Mouse (Mus musculus) CH12.LX (cell line): Measurements from ENCODE around the gene Pcgf5. TPM values are rescaled to one million over a fixed set of nuclear protein-coding genes. Genes with fewer than 3 reads are reported as not detected.

Experiments used
- DNase-seq: peaks from one replicate; pipeline ENCODE4 v3.0.0-alpha.2; 2013; ENCODE audit errors: extremely low read depth
- H3K27ac ChIP-seq: 2 replicates; pipeline ENCODE4 v1.5.1; 2012; ENCODE audit warnings: low read depth, mild to moderate bottlenecking, control low read depth, moderate library complexity; ENCODE audit not compliant: insufficient read depth
- H3K27me3 ChIP-seq: replicated peaks from 2 replicates; pipeline ENCODE3; 2012; ENCODE audit warnings: inconsistent platforms
- H3K36me3 ChIP-seq, 2 experiments: replicated peaks in 1 of 2; 2 replicates each; pipeline versions ENCODE3 to v1.6.1; 2012; ENCODE audit warnings: inconsistent platforms in 1 of 2, low read length in 1 of 2, mild to moderate bottlenecking in 1 of 2, mixed read lengths in 1 of 2, moderate library complexity in 1 of 2; ENCODE audit not compliant: control insufficient read depth in 1 of 2, insufficient read depth in 1 of 2
- H3K4me1 ChIP-seq, 2 experiments: 2 replicates each; pipeline ENCODE4 v1.6.1; 2012; ENCODE audit warnings: inconsistent platforms in 1 of 2, moderate library complexity in 1 of 2; ENCODE audit not compliant: insufficient read depth in 2 of 2, control insufficient read depth in 1 of 2
- H3K4me2 ChIP-seq: 2 replicates; pipeline ENCODE4 v1.6.1; 2012; ENCODE audit warnings: low read depth, mild to moderate bottlenecking, control low read depth; ENCODE audit not compliant: poor library complexity, insufficient read depth, severe bottlenecking
- H3K4me3 ChIP-seq, 3 experiments: fragments of 150-350 bp in 1 of 3; sonication (generic) in 1 of 3; replicated peaks in 1 of 3; 2 replicates each; pipeline versions ENCODE3 to v1.5.1; 2011 to 2012; ENCODE audit warnings: low read depth in 2 of 3, low read length in 2 of 3, mild to moderate bottlenecking in 2 of 3, moderate library complexity in 2 of 3, control low read depth in 1 of 3, improper control_type of control experiment in 1 of 3, inconsistent platforms in 1 of 3, mixed read lengths in 1 of 3; ENCODE audit not compliant: poor library complexity in 1 of 3
- H3K79me2 ChIP-seq: replicated peaks from 2 replicates; pipeline ENCODE4 v1.6.1; 2012; ENCODE audit warnings: mild to moderate bottlenecking, moderate library complexity; ENCODE audit not compliant: control insufficient read depth, poor library complexity, insufficient read depth, severe bottlenecking; ENCODE audit errors: extremely low read depth
- H3K9ac ChIP-seq: 2 replicates; pipeline ENCODE4 v1.6.1; 2012; ENCODE audit warnings: low read depth, mild to moderate bottlenecking, control low read depth, moderate library complexity; ENCODE audit not compliant: insufficient read depth
- H3K9me3 ChIP-seq: replicated peaks from 2 replicates; pipeline ENCODE3; 2012; ENCODE audit warnings: low read length, inconsistent platforms, mixed read lengths
- CHD1 ChIP-seq: IDR thresholded peaks from 2 replicates; pipeline ENCODE4 v1.6.1; 2012; ENCODE audit warnings: low read depth, low read length, improper control_type of control experiment, inconsistent platforms
- CHD2 ChIP-seq: IDR thresholded peaks from 2 replicates; pipeline ENCODE4 v1.6.1; 2011; ENCODE audit warnings: low read length, improper control_type of control experiment
- CTCF ChIP-seq, 2 experiments: IDR thresholded peaks in 1 of 2; conservative IDR thresholded peaks in 1 of 2; 2 replicates each; pipeline ENCODE4 v1.5.1; 2011 to 2012; ENCODE audit warnings: low read depth in 2 of 2, low read length in 2 of 2, improper control_type of control experiment in 1 of 2, inconsistent platforms in 1 of 2, mild to moderate bottlenecking in 1 of 2, moderate library complexity in 1 of 2
- E2F4 ChIP-seq: IDR thresholded peaks from 2 replicates; pipeline ENCODE4 v1.6.1; 2011; ENCODE audit warnings: low read depth, low read length, improper control_type of control experiment; ENCODE audit not compliant: insufficient replicate concordance
- ELF1 ChIP-seq: IDR thresholded peaks from 2 replicates; pipeline ENCODE4 v1.6.1; 2014; ENCODE audit warnings: low read depth, mild to moderate bottlenecking, inconsistent platforms, low read length, improper control_type of control experiment
- EP300 ChIP-seq: IDR thresholded peaks from 2 replicates; pipeline ENCODE4 v1.6.1; 2011; ENCODE audit warnings: low read length, improper control_type of control experiment
- ETS1 ChIP-seq: conservative IDR thresholded peaks from 2 replicates; pipeline ENCODE4 v1.6.1; 2012; ENCODE audit warnings: low read depth, mild to moderate bottlenecking, inconsistent platforms, low read length, improper control_type of control experiment, moderate library complexity
- GABPA ChIP-seq: IDR thresholded peaks from 2 replicates; pipeline ENCODE4 v1.6.1; 2012; ENCODE audit warnings: low read depth, low read length, improper control_type of control experiment, inconsistent platforms; ENCODE audit not compliant: insufficient replicate concordance
- IRF4 ChIP-seq: IDR thresholded peaks from 2 replicates; pipeline ENCODE4 v1.6.1; 2014; ENCODE audit warnings: low read depth, mild to moderate bottlenecking, inconsistent platforms, low read length, improper control_type of control experiment
- KAT2A ChIP-seq: IDR thresholded peaks from 2 replicates; pipeline ENCODE4 v1.6.1; 2012; ENCODE audit warnings: low read length, improper control_type of control experiment, inconsistent platforms; ENCODE audit not compliant: insufficient replicate concordance
- MAX ChIP-seq: IDR thresholded peaks from 2 replicates; pipeline ENCODE4 v1.6.1; 2011; ENCODE audit warnings: low read length, improper control_type of control experiment
- MEF2A ChIP-seq: IDR thresholded peaks from 2 replicates; pipeline ENCODE4 v1.6.1; 2014; ENCODE audit warnings: low read depth, mild to moderate bottlenecking, inconsistent platforms, low read length, improper control_type of control experiment, borderline replicate concordance
- MXI1 ChIP-seq: IDR thresholded peaks from 2 replicates; pipeline ENCODE4 v1.6.1; 2011; ENCODE audit warnings: mild to moderate bottlenecking, low read depth, low read length, improper control_type of control experiment
- NELFE ChIP-seq: IDR thresholded peaks from 2 replicates; pipeline ENCODE4 v1.6.1; 2011; ENCODE audit warnings: low read depth, low read length, improper control_type of control experiment
- NRF1 ChIP-seq: IDR thresholded peaks from 2 replicates; pipeline ENCODE4 v1.6.1; 2014; ENCODE audit warnings: low read depth, mild to moderate bottlenecking, inconsistent platforms, low read length, improper control_type of control experiment, moderate library complexity
- PAX5 ChIP-seq: IDR thresholded peaks from 2 replicates; pipeline ENCODE4 v1.6.1; 2012; ENCODE audit warnings: low read length, inconsistent platforms, mixed read lengths
- POLR2A ChIP-seq: IDR thresholded peaks from 2 replicates; pipeline ENCODE4 v1.6.1; 2011; ENCODE audit warnings: low read depth, mild to moderate bottlenecking, improper control_type of control experiment, low read length
- POLR2AphosphoS2 ChIP-seq: IDR thresholded peaks from 2 replicates; pipeline ENCODE4 v1.6.1; 2011; ENCODE audit warnings: low read depth, low read length, improper control_type of control experiment
- RAD21 ChIP-seq: IDR thresholded peaks from 2 replicates; pipeline ENCODE4 v1.6.1; 2011; ENCODE audit warnings: low read depth, mild to moderate bottlenecking, low read length, improper control_type of control experiment, moderate library complexity
- SMC3 ChIP-seq: IDR thresholded peaks from 2 replicates; pipeline ENCODE4 v1.6.1; 2011; ENCODE audit warnings: low read depth, low read length, improper control_type of control experiment
- TBP ChIP-seq: conservative IDR thresholded peaks from 2 replicates; pipeline ENCODE4 v1.6.1; 2011; ENCODE audit warnings: low read depth, low read length, improper control_type of control experiment
- USF1 ChIP-seq: IDR thresholded peaks from 2 replicates; pipeline ENCODE4 v1.6.1; 2014; ENCODE audit warnings: low read depth, mild to moderate bottlenecking, inconsistent platforms, low read length, improper control_type of control experiment
- ZKSCAN1 ChIP-seq: IDR thresholded peaks from 2 replicates; pipeline ENCODE4 v1.6.1; 2012; ENCODE audit warnings: low read depth, inconsistent platforms, low read length, improper control_type of control experiment, borderline replicate concordance
- ZNF384 ChIP-seq: IDR thresholded peaks from 2 replicates; pipeline ENCODE4 v1.6.1; 2012; ENCODE audit warnings: low read depth, low read length, improper control_type of control experiment, inconsistent platforms
- dilution Hi-C: fragments of 300-500 bp; cut with MboI; formaldehyde crosslinking; loops from 2 replicates; pipeline ENCODE4 v1.14.3; 2020; ENCODE audit warnings: low sequenced_read_pairs; ENCODE audit not compliant: extremely low pct_unique_long_range_greater_than_20kb, extremely low pct_ligation_motif_present
- in situ Hi-C: fragments of 300-500 bp; cut with MboI; formaldehyde crosslinking; loops from 3 replicates; pipeline ENCODE4 v1.14.3; 2019; ENCODE audit warnings: low sequenced_read_pairs, low pct_ligation_motif_present, low pct_unique_long_range_greater_than_20kb, mixed read lengths
- polyA plus RNA-seq: library from polyadenylated mRNA; unstranded; fragments of >175 nt; gene quantifications from 2 replicates; pipeline ENCODE4 v1.2.1, GENCODE M21; 2012; ENCODE audit warnings: low read depth; ENCODE audit not compliant: insufficient read length
- total RNA-seq, 2 experiments: library from RNA; depleted of rRNA; stranded (reverse); fragments of 300-350 nt in 1 of 2; fragments of >200 nt in 1 of 2; gene quantifications; 2 replicates each; pipeline ENCODE4 v1.2.3; 2012 to 2014

The Pcgf5 gene
- total and polyA plus RNA-seq, 3 experiments, result 17.4 to 28.9 (median 20.6) TPM

DNA sequence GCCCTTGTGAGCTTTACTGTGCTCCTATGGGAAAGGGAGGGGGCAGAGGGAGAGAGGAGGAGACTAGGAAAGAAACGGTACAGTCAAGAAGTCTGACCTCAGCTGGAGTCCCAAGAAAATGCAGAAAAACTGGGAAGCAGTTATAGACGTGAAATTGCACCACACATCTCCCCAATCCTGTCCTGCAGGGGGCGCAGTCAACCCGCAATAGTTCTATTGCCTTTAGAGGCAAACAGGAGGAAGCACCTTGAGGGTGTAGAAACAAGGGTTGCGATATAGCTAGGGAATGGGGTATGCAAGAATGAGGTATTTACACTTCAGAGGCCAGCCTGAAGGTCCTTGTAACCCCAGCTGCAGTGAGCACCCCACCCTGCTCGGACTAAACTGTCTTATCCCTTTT lies 122.0 kb downstream of the Pcgf5 start:
- peak; percentile 58 for DNase-seq
- Histone ChIP-seq H3K79me2 (no peaks in the 10 kb centered on the region), H3K27ac (no peak overlapping the region), H3K9ac (no peak overlapping the region), H3K9me3 (no peaks in the 10 kb centered on the region), H3K4me3 (no peak overlapping the region), H3K36me3 (no peaks in the 10 kb centered on the region), H3K4me1 (peaks cover 0 to 5% of the 10 kb centered on the region in 2 experiments; a peak in 1 of 4 replicates), H3K4me2 (no peak overlapping the region), H3K27me3 (no peaks in the 10 kb centered on the region)
- TF ChIP-seq PAX5 (no peak), ZKSCAN1 (no peak), E2F4 (no peak), MXI1 (no peak), RAD21 (peak; percentile 80), CHD2 (no peak), USF1 (no peak), NELFE (no peak), TBP (no peak), SMC3 (peak; percentile 73), POLR2A (no peak), NRF1 (no peak), MAX (no peak), ETS1 (no peak), GABPA (no peak), IRF4 (no peak), KAT2A (no peak), ELF1 (no peak), CHD1 (no peak), CTCF (conservative IDR thresholded peaks at IDR 0.05 in 1 of 2, IDR thresholded peaks at IDR 0.05 in 1 of 2; ENCODE audit: low read depth in 2 of 2, low read length in 2 of 2) (peak; percentile 74 to 87)
- in situ Hi-C loops, result no loop called here
- dilution Hi-C loops, result no loop called here

DNA sequence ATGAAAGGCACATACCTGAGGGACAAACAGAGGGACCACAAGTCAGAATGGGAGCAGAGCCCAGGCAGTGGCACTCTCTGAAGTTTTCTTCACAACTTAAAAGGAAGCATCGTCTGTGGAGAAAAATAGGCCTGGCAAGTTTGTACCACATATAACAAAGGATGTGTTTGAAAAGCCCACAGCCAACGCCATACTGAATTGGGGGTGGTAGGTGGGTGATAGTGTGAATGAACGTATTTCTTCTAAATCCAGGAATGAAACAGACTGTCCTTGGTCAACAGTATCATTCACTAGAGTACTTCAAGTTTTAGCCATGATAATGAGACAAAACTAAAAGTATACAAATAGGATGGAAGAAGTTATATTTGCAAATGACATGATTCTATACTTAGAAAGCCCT lies 123.2 kb downstream of the Pcgf5 start:
- Histone ChIP-seq H3K9ac (no peak overlapping the region), H3K27me3 (no peaks in the 10 kb centered on the region), H3K4me2 (no peak overlapping the region), H3K4me3 (no peak overlapping the region), H3K27ac (no peak overlapping the region), H3K79me2 (no peaks in the 10 kb centered on the region), H3K36me3 (no peaks in the 10 kb centered on the region), H3K9me3 (no peaks in the 10 kb centered on the region), H3K4me1 (peaks cover 0 to 5% of the 10 kb centered on the region in 2 experiments; a peak in 1 of 4 replicates)
- TF ChIP-seq ZKSCAN1 (no peak), ZNF384 (no peak), POLR2AphosphoS2 (no peak), EP300 (no peak), SMC3 (no peak), MEF2A (no peak), ETS1 (no peak)
- DNase-seq, result no peak
- in situ Hi-C loops, result no loop called here
- dilution Hi-C loops, result no loop called here
